Mouse (Mus musculus) kidney, embryonic 14.5 days (tissue): ENCODE measurements around the gene Trpm2. TPM values are rescaled to one million over a fixed set of nuclear protein-coding genes. Genes with fewer than 3 reads are reported as not detected.
"Not testable (repeated sequence)": the region's sequence is repeated elsewhere in the genome, so short reads cannot be mapped to it uniquely, and the experiment has no call there.

Experiments
- ATAC-seq: fragments of 200-750 bp; cut with Nextera tagmentation; 2 replicates; pipeline ENCODE4 v1.8.0; 2017; ENCODE audit warnings: moderate number of reproducible peaks, mild to moderate bottlenecking, moderate TSS enrichment, moderate library complexity; ENCODE audit not compliant: low FRiP score, low TSS enrichment
- H3K27ac ChIP-seq: fragments of 300-500 bp; sonication (generic); 2 replicates; pipeline ENCODE4 v1.5.1; 2014; ENCODE audit warnings: low read depth, mild to moderate bottlenecking, low read length, moderate library complexity, mixed read lengths
- H3K27me3 ChIP-seq: fragments of 300-500 bp; sonication (generic); 2 replicates; pipeline ENCODE4 v1.6.1; 2014; ENCODE audit warnings: mild to moderate bottlenecking, low read length; ENCODE audit not compliant: control insufficient read depth, insufficient read depth
- H3K36me3 ChIP-seq: fragments of 300-500 bp; sonication (generic); 2 replicates; pipeline ENCODE4 v1.6.1; 2014; ENCODE audit warnings: low read length, mixed read lengths; ENCODE audit not compliant: control insufficient read depth, insufficient read depth
- H3K4me1 ChIP-seq: fragments of 300-500 bp; sonication (generic); 2 replicates; pipeline ENCODE4 v1.6.1; 2014; ENCODE audit warnings: low read length, mixed read lengths; ENCODE audit not compliant: control insufficient read depth, insufficient read depth
- H3K4me2 ChIP-seq: fragments of 300-500 bp; sonication (generic); replicated peaks from 2 replicates; pipeline ENCODE4 v1.6.1; 2014; ENCODE audit warnings: low read depth, mild to moderate bottlenecking, low read length
- H3K4me3 ChIP-seq: fragments of 300-500 bp; sonication (generic); 2 replicates; pipeline ENCODE4 v1.5.1; 2014; ENCODE audit warnings: mild to moderate bottlenecking, low read length
- H3K9ac ChIP-seq: fragments of 300-500 bp; sonication (generic); 2 replicates; pipeline ENCODE4 v1.6.1; 2014; ENCODE audit warnings: low read depth, mild to moderate bottlenecking, low read length, moderate library complexity
- H3K9me3 ChIP-seq: fragments of 300-500 bp; sonication (generic); 2 replicates; pipeline ENCODE4 v1.6.1; 2016; ENCODE audit warnings: low read length; ENCODE audit not compliant: control insufficient read depth
- WGBS: fragments of 180-500 bp; shearing (Covaris S2); extraction: QIAGEN DNeasy Blood & Tissue Kit; methylation state at CpG from one replicate; pipeline ENCODE4 v1.1.7; 2014; 5-methylcytosine and 5-hydroxymethylcytosine counted together
- polyA plus RNA-seq: library from polyadenylated mRNA; unstranded; fragments of >200 nt; fragmentation: Nextera tagmentation; extraction: Ambion mirVana; gene quantifications from 2 replicates; pipeline ENCODE4 v1.2.1, GENCODE M21; 2014

The Trpm2 gene
- polyA plus RNA-seq = 0.27 and 0.54 TPM in 2 replicates

- Histone ChIP-seq H3K4me1 (no peaks in the 10 kb centered on the region), H3K4me2 (peak within 1 kb of the TSS; percentile 51), H3K27me3 (peaks cover 22% of the 10 kb centered on the region), H3K9me3 (no peaks in the 10 kb centered on the region), H3K36me3 (no peaks in the 10 kb centered on the region), H3K27ac (no peak within 1 kb of the TSS), H3K9ac (0 out of 2 replicates have a peak within 1 kb of the TSS, but pooled peaks have one; percentile 4), H3K4me3 (peak within 1 kb of the TSS; percentile 32)
- 76% methylated on average over 6 of the region's 6 CpGs for WGBS
- ATAC-seq = no peak
Observed at GRCm38 (mm10) chr10:77970481-77970880, at the start of gene Trpm2. Gene Trpm2, minus strand, starts transcription at chr10:77970563.

GRCm38 (mm10) chr10:78019984-78020383 is 49.6 kb upstream of the Trpm2 start:
- H3K4me3 ChIP-seq, H3K27me3 ChIP-seq, H3K27ac ChIP-seq, H3K4me1 ChIP-seq, H3K9ac ChIP-seq, H3K4me2 ChIP-seq, H3K36me3 ChIP-seq, H3K9me3 ChIP-seq: not testable (repeated sequence)
- 0 out of 2 replicates have a peak, but pooled peaks have one; percentile 24 for ATAC-seq
- 94% methylated on average over 6 of the region's 11 CpGs for WGBS

- H3K9ac ChIP-seq = no peak overlapping the region
- no peaks in the 10 kb centered on the region for H3K36me3 ChIP-seq
- H3K27ac ChIP-seq = no peak overlapping the region
- no peak overlapping the region for H3K4me2 ChIP-seq
- no peak overlapping the region for H3K4me3 ChIP-seq
- no peaks in the 10 kb centered on the region for H3K27me3 ChIP-seq
- WGBS = 83% methylated on average over 4 of the region's 4 CpGs
- ATAC-seq = peak; percentile 62; the same call in 1 of the 2 replicates
- no peaks in the 10 kb centered on the region for H3K4me1 ChIP-seq
- H3K9me3 ChIP-seq = no peaks in the 10 kb centered on the region
Observed at GRCm38 (mm10) chr10:78019291-78019690, 48.9 kb upstream of the Trpm2 start.

- no peak overlapping the region for H3K27ac ChIP-seq
- H3K36me3 ChIP-seq = no peaks in the 10 kb centered on the region
- 21% methylated on average over 19 of the region's 19 CpGs for WGBS
- H3K9me3 ChIP-seq = no peaks in the 10 kb centered on the region
- no peaks in the 10 kb centered on the region for H3K4me1 ChIP-seq
- H3K9ac ChIP-seq = no peak overlapping the region
- H3K27me3 ChIP-seq = no peaks in the 10 kb centered on the region
- peak overlapping the region; percentile 48 for H3K4me2 ChIP-seq
- H3K4me3 ChIP-seq = peak overlapping the region; percentile 26; the same call in 1 of the 2 replicates
- peak; percentile 73 for ATAC-seq
Observed at GRCm38 (mm10) chr10:78018797-78019203, 48.4 kb upstream of the Trpm2 start.

GRCm38 (mm10) chr10:78016366-78016765 is 46.0 kb upstream of the Trpm2 start:
- 58% methylated on average over 5 of the region's 5 CpGs for WGBS
- H3K4me1 ChIP-seq = no peaks in the 10 kb centered on the region
- H3K9ac ChIP-seq = no peak overlapping the region
- no peak for ATAC-seq
- no peaks in the 10 kb centered on the region for H3K9me3 ChIP-seq
- H3K4me2 ChIP-seq = no peak overlapping the region
- H3K4me3 ChIP-seq = no peak overlapping the region
- H3K36me3 ChIP-seq = no peaks in the 10 kb centered on the region
- no peak overlapping the region for H3K27ac ChIP-seq
- H3K27me3 ChIP-seq = no peaks in the 10 kb centered on the region

GRCm38 (mm10) chr10:78015489-78015888 is 45.1 kb upstream of the Trpm2 start:
- H3K9ac ChIP-seq = no peak overlapping the region
- no peak overlapping the region for H3K27ac ChIP-seq
- H3K4me2 ChIP-seq = no peak overlapping the region
- H3K9me3 ChIP-seq = no peaks in the 10 kb centered on the region
- ATAC-seq = no peak
- H3K27me3 ChIP-seq = no peaks in the 10 kb centered on the region
- no peaks in the 10 kb centered on the region for H3K4me1 ChIP-seq
- H3K36me3 ChIP-seq = no peaks in the 10 kb centered on the region
- WGBS = 89% methylated on average over 1 of the region's 1 CpGs
- no peak overlapping the region for H3K4me3 ChIP-seq

GRCm38 (mm10) chr10:78012661-78013495 is 42.5 kb upstream of the Trpm2 start:
- Histone ChIP-seq H3K36me3 (no peaks in the 10 kb centered on the region), H3K27ac (no peak overlapping the region), H3K9ac (no peak overlapping the region), H3K4me2 (no peak overlapping the region), H3K4me3 (no peak overlapping the region), H3K9me3 (no peaks in the 10 kb centered on the region), H3K27me3 (no peaks in the 10 kb centered on the region), H3K4me1 (peaks cover 10% of the 10 kb centered on the region)
- WGBS = 93% methylated on average over 18 of the region's 18 CpGs
- ATAC-seq = no peak

- H3K4me1 ChIP-seq = peaks cover 27% of the 10 kb centered on the region
- not testable (repeated sequence) for ATAC-seq, H3K27me3 ChIP-seq, H3K9me3 ChIP-seq, H3K36me3 ChIP-seq, H3K4me3 ChIP-seq, H3K27ac ChIP-seq, H3K9ac ChIP-seq, H3K4me2 ChIP-seq
- WGBS = 89% methylated on average over 5 of the region's 5 CpGs
Observed at GRCm38 (mm10) chr10:78011116-78011515, 40.8 kb upstream of the Trpm2 start.

- H3K9ac ChIP-seq = peak overlapping the region; percentile 50; the same call in 1 of the 2 replicates
- 11% methylated on average over 10 of the region's 10 CpGs for WGBS
- H3K27ac ChIP-seq = no peak overlapping the region
- H3K4me2 ChIP-seq = peak overlapping the region; percentile 69
- H3K27me3 ChIP-seq = no peaks in the 10 kb centered on the region
- peak overlapping the region; percentile 65; the same call in 1 of the 2 replicates for H3K4me3 ChIP-seq
- H3K4me1 ChIP-seq = peaks cover 32% of the 10 kb centered on the region
- H3K9me3 ChIP-seq = no peaks in the 10 kb centered on the region
- no peak for ATAC-seq
- H3K36me3 ChIP-seq = no peaks in the 10 kb centered on the region
Observed at GRCm38 (mm10) chr10:78010335-78010734, 40.0 kb upstream of the Trpm2 start.
